ENCODE assay signal across 16 mouse cellular contexts in the genomic region with DNA sequence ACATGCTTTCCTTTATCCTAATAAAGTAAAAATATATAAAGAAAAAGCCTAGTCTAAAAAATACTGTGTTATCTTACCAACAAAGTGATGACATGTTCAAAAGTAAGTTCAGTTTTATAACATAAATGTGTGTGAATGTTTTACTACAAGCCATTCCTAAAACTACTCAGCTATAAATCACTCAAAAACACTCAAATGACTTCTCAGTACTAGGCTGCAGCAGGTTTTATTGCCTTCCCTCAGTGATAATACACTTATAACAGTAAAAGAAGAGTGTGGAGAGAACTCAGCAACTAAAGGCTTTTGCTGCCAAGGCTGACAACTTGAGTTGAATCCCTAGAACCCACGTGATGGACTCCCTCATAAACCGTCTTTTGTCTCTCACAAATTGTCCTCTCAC.
"Had no signal": no experiment of that assay in that cellular context is flagged by ENCODE, and none has a peak within 500 bp of the region (broad histone marks: within the 10 kb centered on the region; RNA-seq: fewer than 3 reads in every experiment).

No protein-coding gene starts in this region.

- H3K4me3 ChIP-seq: layer of hippocampus, adult 2 months; left cerebral cortex, adult 2 months; liver, embryonic 13.5 days; neural tube, embryonic 12.5 days had no signal

- H3K9me3 ChIP-seq: liver, embryonic 13.5 days; neural tube, embryonic 12.5 days had no signal

- H3K27me3 ChIP-seq: liver, embryonic 13.5 days; neural tube, embryonic 12.5 days had no signal

- H3K4me2 ChIP-seq: liver, embryonic 13.5 days; midbrain, embryonic 11.5 days; neural tube, embryonic 12.5 days had no signal

- H3K4me1 ChIP-seq: liver, embryonic 13.5 days; neural tube, embryonic 12.5 days had no signal

- H3K9ac ChIP-seq: liver, embryonic 13.5 days; neural tube, embryonic 12.5 days had no signal

- DNase-seq: kidney, adult 11 months; layer of hippocampus, postnatal 36 days; liver, embryonic 13.5 days; lung, adult 2 months; lung, postnatal 14 days; lung, postnatal 4 days; midbrain, embryonic 14.5 days; retina, postnatal 1 day; right cerebral cortex, postnatal 25 days; spleen, adult 18-20 months; thymus, adult 18-20 months; thymus, postnatal 36 days had no signal

- H3K27ac ChIP-seq: layer of hippocampus, adult 2 months; left cerebral cortex, adult 2 months; liver, embryonic 13.5 days; neural tube, embryonic 12.5 days had no signal
